Mouse (Mus musculus) kidney, adult 10 weeks (tissue): ENCODE measurements around the gene Hmga1b. TPM values are rescaled to one million over a fixed set of nuclear protein-coding genes. Genes with fewer than 3 reads are reported as not detected.

Experiments
- polyA plus RNA-seq: library from polyadenylated mRNA; stranded (reverse); fragments of 350-450 nt; fragmentation: Illumina TruSeq; extraction: RNeasy Lipid Tissue Mini Kit (QIAGEN cat#74804); gene quantifications from one replicate; pipeline ENCODE4 v1.2.3, GENCODE M21; 2014; ENCODE audit warnings: low read depth, low replicate concordance

Gene Hmga1b
- not detected for polyA plus RNA-seq

GRCm38 (mm10) chr11:120762672-120763041 is at the start of gene Hmga1b:
Gene Hmga1b (plus strand): TSS chr11:120762794.

GRCm38 (mm10) chr11:120713580-120714518 is 48.7 kb upstream of the Hmga1b start, which contains the start of the genes Cenpx and Lrrc45:
Gene Cenpx (minus strand): TSS chr11:120713738.
Gene Lrrc45 (plus strand): TSS chr11:120713925.

GRCm38 (mm10) chr11:120721124-120722066 is 41.2 kb upstream of the Hmga1b start, which contains the start of gene Rac3:
Gene Rac3 (plus strand): TSS chr11:120721470.

GRCm38 (mm10) chr11:120727169-120727527 is 35.4 kb upstream of the Hmga1b start, which contains the start of gene Dcxr:
Gene Dcxr (minus strand): TSS chr11:120727281.

GRCm38 (mm10) chr11:120731858-120732680 is 30.5 kb upstream of the Hmga1b start, which contains the start of gene Cbr2:
Gene Cbr2 (minus strand): TSS chr11:120732114.

GRCm38 (mm10) chr11:120784064-120784791 is 21.6 kb downstream of the Hmga1b start, which contains the start of the genes Rfng and Gps1:
Gene Rfng (minus strand): TSS chr11:120784207.
Gene Gps1 (plus strand): TSS chr11:120784272.

GRCm38 (mm10) chr11:120795756-120796613 is 33.4 kb downstream of the Hmga1b start, which contains the start of gene Dus1l:
Gene Dus1l (minus strand): TSS chr11:120796403.

Other genes starting within 250 kb of the Hmga1b start
- 2.3 TPM for gene Gcgr, start 232.1 kb upstream of the Hmga1b start, polyA plus RNA-seq
- 0.89 TPM for gene Mcrip1, start 213.1 kb upstream of the Hmga1b start, polyA plus RNA-seq
- gene Ppp1r27, start 211.7 kb upstream of the Hmga1b start, polyA plus RNA-seq, result not detected
- 238 TPM for gene P4hb, start 189.5 kb upstream of the Hmga1b start, polyA plus RNA-seq
- 20.6 TPM for gene Arhgdia, start 181.2 kb upstream of the Hmga1b start, polyA plus RNA-seq
- 11.9 TPM for gene Alyref, start 164.4 kb upstream of the Hmga1b start, polyA plus RNA-seq
- 7.1 TPM for gene Anapc11, start 164.4 kb upstream of the Hmga1b start, polyA plus RNA-seq
- gene Npb, start 154.3 kb upstream of the Hmga1b start, polyA plus RNA-seq, result not detected
- 15.0 TPM for gene Pcyt2, start 144.9 kb upstream of the Hmga1b start, polyA plus RNA-seq
- gene Sirt7, start 137.6 kb upstream of the Hmga1b start, polyA plus RNA-seq, result 3.0 TPM
- 11.3 TPM for gene Mafg, start 129.2 kb upstream of the Hmga1b start, polyA plus RNA-seq
- 0.32 TPM for gene Pycr1, start 119.0 kb upstream of the Hmga1b start, polyA plus RNA-seq
- gene Myadml2, start 114.6 kb upstream of the Hmga1b start, polyA plus RNA-seq, result not detected
- not detected for gene Notum, start 101.6 kb upstream of the Hmga1b start, polyA plus RNA-seq
- gene Aspscr1, start 89.8 kb upstream of the Hmga1b start, polyA plus RNA-seq, result 1.6 TPM
- gene Cenpx, start 49.1 kb upstream of the Hmga1b start, polyA plus RNA-seq, result 0.97 TPM
- gene Lrrc45, start 48.9 kb upstream of the Hmga1b start, polyA plus RNA-seq, result 0.24 TPM
- gene Rac3, start 41.3 kb upstream of the Hmga1b start, polyA plus RNA-seq, result not detected
- 1.3 TPM for gene Dcxr, start 35.5 kb upstream of the Hmga1b start, polyA plus RNA-seq
- not detected for gene Cbr2, start 30.7 kb upstream of the Hmga1b start, polyA plus RNA-seq
- gene Rfng, start 21.4 kb downstream of the Hmga1b start, polyA plus RNA-seq, result not detected
- 17.3 TPM for gene Gps1, start 21.5 kb downstream of the Hmga1b start, polyA plus RNA-seq
- gene Dus1l, start 33.6 kb downstream of the Hmga1b start, polyA plus RNA-seq, result 7.1 TPM
- 0.44 TPM for gene Fasn, start 61.8 kb downstream of the Hmga1b start, polyA plus RNA-seq
- 0.28 TPM for gene Ccdc57, start 170.1 kb downstream of the Hmga1b start, polyA plus RNA-seq
- gene Slc16a3, start 185.7 kb downstream of the Hmga1b start, polyA plus RNA-seq, result not detected
- 41.8 TPM for gene Csnk1d, start 228.5 kb downstream of the Hmga1b start, polyA plus RNA-seq